Mouse (Mus musculus): Measurements from ENCODE around the gene Gstp2. TPM values are rescaled to one million over a fixed set of nuclear protein-coding genes. Genes with fewer than 3 reads are reported as not detected.
A peak's percentile ranks its signal among the peaks of the same experiment; 100 is the strongest.

Gene Gstp2
- polyA plus RNA-seq, 1 experiment = 32.1 TPM

DNA sequence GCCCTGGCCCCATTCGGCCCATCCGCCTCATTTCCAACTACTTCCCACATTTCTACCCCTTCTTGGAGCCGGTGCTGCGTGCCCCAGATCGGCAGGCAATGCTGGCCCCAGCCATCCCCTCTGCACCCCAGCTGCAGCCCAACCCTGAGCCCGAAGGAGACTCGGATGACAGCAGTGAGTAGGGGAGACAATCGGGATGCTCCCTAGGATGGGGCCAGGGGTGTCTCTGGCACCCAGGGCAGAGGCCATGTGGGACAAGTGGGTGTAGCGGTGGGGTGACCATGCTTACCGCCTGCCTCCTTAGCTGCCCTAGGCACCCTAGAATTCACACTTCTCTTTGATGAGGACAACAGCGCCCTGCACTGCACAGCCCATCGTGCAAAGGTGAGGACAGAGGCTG, 42.2 kb downstream of the Gstp2 start:
- Histone ChIP-seq H3K9me3 (replicated peaks; ENCODE audit: control insufficient read depth, insufficient read depth, low read length, poor library complexity, severe bottlenecking) (no peaks in the 10 kb centered on the region), H3K4me3 (ENCODE audit: low read depth, low read length) (peak overlapping the region; percentile 34), H3K9ac (ENCODE audit: low read depth, poor library complexity, severe bottlenecking) (peak overlapping the region; percentile 19; the same call in 1 of the 2 replicates), H3K36me3 (ENCODE audit: control insufficient read depth, insufficient read depth, low read length, poor library complexity, severe bottlenecking) (0 out of 2 replicates have a peak, but pooled peaks cover 5% of the 10 kb centered on the region), H3K27ac (ENCODE audit: insufficient read depth, low read length) (no peak overlapping the region), H3K27me3 (ENCODE audit: control insufficient read depth, insufficient read depth, low read length, poor library complexity, severe bottlenecking) (no peaks in the 10 kb centered on the region), H3K4me1 (ENCODE audit: control insufficient read depth, insufficient read depth, low read length) (peaks cover 3% of the 10 kb centered on the region)
- no peak for TF ChIP-seq EP300 (IDR thresholded peaks at IDR 0.05; ENCODE audit: insufficient read depth, low read depth, low read length)
- TF ChIP-seq POLR2A (IDR thresholded peaks at IDR 0.05; ENCODE audit: insufficient read depth, low read length) = no peak
- no peak for TF ChIP-seq CTCF (IDR thresholded peaks at IDR 0.05; ENCODE audit: low read depth, low read length)

- H3K4me3 ChIP-seq (ENCODE audit: low read depth, low read length) = peak within 1 kb of the TSS; percentile 34
- no peaks in the 10 kb centered on the region for H3K9me3 ChIP-seq (replicated peaks; ENCODE audit: control insufficient read depth, insufficient read depth, low read length, poor library complexity, severe bottlenecking)
- H3K9ac ChIP-seq (ENCODE audit: low read depth, poor library complexity, severe bottlenecking) = peak within 1 kb of the TSS; percentile 19; the same call in 1 of the 2 replicates
- TF ChIP-seq EP300 (IDR thresholded peaks at IDR 0.05; ENCODE audit: insufficient read depth, low read depth, low read length) (no peak), CTCF (IDR thresholded peaks at IDR 0.05; ENCODE audit: low read depth, low read length) (no peak), POLR2A (IDR thresholded peaks at IDR 0.05; ENCODE audit: insufficient read depth, low read length) (no peak)
- H3K27ac ChIP-seq (ENCODE audit: insufficient read depth, low read length) = no peak within 1 kb of the TSS
- H3K4me1 ChIP-seq (ENCODE audit: control insufficient read depth, insufficient read depth, low read length) = peaks cover 3% of the 10 kb centered on the region
- H3K27me3 ChIP-seq (ENCODE audit: control insufficient read depth, insufficient read depth, low read length, poor library complexity, severe bottlenecking) = no peaks in the 10 kb centered on the region
- H3K36me3 ChIP-seq (ENCODE audit: control insufficient read depth, insufficient read depth, low read length, poor library complexity, severe bottlenecking) = 0 out of 2 replicates have a peak, but pooled peaks cover 2% of the 10 kb centered on the region
Observed at GRCm38 (mm10) chr19:4003112-4003511, 42.7 kb downstream of the Gstp2 start, which contains the start of gene Doc2g. Gene Doc2g (plus strand): TSS chr19:4003313.

- H3K4me1 ChIP-seq (ENCODE audit: control insufficient read depth, insufficient read depth, low read length) = peaks cover 3% of the 10 kb centered on the region
- TF ChIP-seq EP300 (IDR thresholded peaks at IDR 0.05; ENCODE audit: insufficient read depth, low read depth, low read length) (no peak), POLR2A (IDR thresholded peaks at IDR 0.05; ENCODE audit: insufficient read depth, low read length) (no peak), CTCF (IDR thresholded peaks at IDR 0.05; ENCODE audit: low read depth, low read length) (no peak)
- peak overlapping the region; percentile 78 for H3K9ac ChIP-seq (ENCODE audit: low read depth, poor library complexity, severe bottlenecking)
- H3K27me3 ChIP-seq (ENCODE audit: control insufficient read depth, insufficient read depth, low read length, poor library complexity, severe bottlenecking) = no peaks in the 10 kb centered on the region
- no peak overlapping the region for H3K27ac ChIP-seq (ENCODE audit: insufficient read depth, low read length)
- no peaks in the 10 kb centered on the region for H3K36me3 ChIP-seq (ENCODE audit: control insufficient read depth, insufficient read depth, low read length, poor library complexity, severe bottlenecking)
- H3K9me3 ChIP-seq (replicated peaks; ENCODE audit: control insufficient read depth, insufficient read depth, low read length, poor library complexity, severe bottlenecking) = no peaks in the 10 kb centered on the region
- no peak overlapping the region for H3K4me3 ChIP-seq (ENCODE audit: low read depth, low read length)
Observed at GRCm38 (mm10) chr19:4001752-4002151, 44.1 kb downstream of the Gstp2 start.

- no peaks in the 10 kb centered on the region for H3K36me3 ChIP-seq (ENCODE audit: control insufficient read depth, insufficient read depth, low read length, poor library complexity, severe bottlenecking)
- peaks cover 3% of the 10 kb centered on the region for H3K4me1 ChIP-seq (ENCODE audit: control insufficient read depth, insufficient read depth, low read length)
- H3K27me3 ChIP-seq (ENCODE audit: control insufficient read depth, insufficient read depth, low read length, poor library complexity, severe bottlenecking) = no peaks in the 10 kb centered on the region
- peak overlapping the region; percentile 78 for H3K9ac ChIP-seq (ENCODE audit: low read depth, poor library complexity, severe bottlenecking)
- TF ChIP-seq CTCF (IDR thresholded peaks at IDR 0.05; ENCODE audit: low read depth, low read length) (no peak), EP300 (IDR thresholded peaks at IDR 0.05; ENCODE audit: insufficient read depth, low read depth, low read length) (no peak), POLR2A (IDR thresholded peaks at IDR 0.05; ENCODE audit: insufficient read depth, low read length) (no peak)
- H3K4me3 ChIP-seq (ENCODE audit: low read depth, low read length) = peak overlapping the region; percentile 83
- peak overlapping the region; percentile 85 for H3K27ac ChIP-seq (ENCODE audit: insufficient read depth, low read length)
- H3K9me3 ChIP-seq (replicated peaks; ENCODE audit: control insufficient read depth, insufficient read depth, low read length, poor library complexity, severe bottlenecking) = no peaks in the 10 kb centered on the region
Observed at GRCm38 (mm10) chr19:4000949-4001525, 44.8 kb downstream of the Gstp2 start.

DNA sequence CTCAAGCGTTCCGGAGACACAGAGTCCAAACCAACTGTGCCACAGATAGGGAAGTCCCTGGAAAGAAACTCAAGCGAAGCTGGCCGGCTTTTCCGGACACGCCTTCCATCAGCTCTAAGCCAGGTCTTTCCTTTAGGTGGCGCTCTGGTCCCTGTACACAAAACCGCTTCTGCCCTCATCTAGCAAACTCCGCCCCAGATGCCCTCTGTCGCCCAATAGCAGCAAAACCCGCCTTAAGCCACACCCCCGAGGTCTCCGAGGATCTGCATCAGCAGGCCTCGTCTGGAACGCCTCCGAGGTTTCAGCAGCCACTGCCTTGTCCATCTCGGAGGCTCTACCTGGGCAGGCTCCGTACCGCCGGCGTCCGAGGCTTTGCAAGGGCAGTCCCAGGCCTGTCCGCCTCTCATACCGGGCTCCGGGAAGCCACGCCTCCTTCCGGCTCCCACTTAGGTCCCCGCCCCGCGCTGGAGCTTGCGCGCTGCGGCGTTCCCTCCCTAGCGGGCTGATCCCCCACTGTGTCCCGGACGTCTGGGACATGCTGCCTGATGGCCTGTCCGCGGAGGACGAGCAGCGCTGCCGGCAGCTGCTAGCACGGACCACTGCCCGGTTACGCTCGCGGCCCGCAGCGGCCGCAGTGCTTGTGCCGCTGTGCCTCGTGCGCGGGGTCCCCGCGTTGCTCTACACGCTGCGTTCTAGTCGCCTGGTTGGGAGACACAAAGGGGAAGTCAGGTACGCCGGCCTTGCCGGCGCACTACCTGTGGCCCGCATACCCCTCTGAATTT, 45.5 kb downstream of the Gstp2 start, which contains the start of the genes Nudt8 and Gm49405:
TSS of gene Nudt8 (plus strand) at position 462 of the 782 bp plus-strand sequence.
TSS of gene Gm49405 (plus strand) at position 508 of the 782 bp plus-strand sequence.
- Histone ChIP-seq H3K36me3 (ENCODE audit: control insufficient read depth, insufficient read depth, low read length, poor library complexity, severe bottlenecking) (no peaks in the 10 kb centered on the region), H3K27ac (ENCODE audit: insufficient read depth, low read length) (peak within 1 kb of the TSS; percentile 85), H3K4me3 (ENCODE audit: low read depth, low read length) (peak within 1 kb of the TSS; percentile 83), H3K4me1 (ENCODE audit: control insufficient read depth, insufficient read depth, low read length) (peaks cover 3% of the 10 kb centered on the region), H3K9me3 (replicated peaks; ENCODE audit: control insufficient read depth, insufficient read depth, low read length, poor library complexity, severe bottlenecking) (no peaks in the 10 kb centered on the region), H3K9ac (ENCODE audit: low read depth, poor library complexity, severe bottlenecking) (peak within 1 kb of the TSS; percentile 78), H3K27me3 (ENCODE audit: control insufficient read depth, insufficient read depth, low read length, poor library complexity, severe bottlenecking) (no peaks in the 10 kb centered on the region)
- peak; percentile 76 for TF ChIP-seq POLR2A (IDR thresholded peaks at IDR 0.05; ENCODE audit: insufficient read depth, low read length)
- no peak for TF ChIP-seq EP300 (IDR thresholded peaks at IDR 0.05; ENCODE audit: insufficient read depth, low read depth, low read length)
- peak; percentile 70 for TF ChIP-seq CTCF (IDR thresholded peaks at IDR 0.05; ENCODE audit: low read depth, low read length)
